Mouse (Mus musculus) forelimb bud, embryonic 11.5 days (tissue): ENCODE measurements around the gene Cmtm4.

Experiments
- DNase-seq: peaks from one replicate; pipeline ENCODE4 v3.0.0-alpha.2; 2012; ENCODE audit warnings: low read depth, low spot score

The Cmtm4 gene

GRCm38 (mm10) chr8:104395703-104396357 lies at the start of gene Cmtm4:
Gene Cmtm4, minus strand, starts transcription at chr8:104395807.
- peak; percentile 51 for DNase-seq

GRCm38 (mm10) chr8:104445248-104445647 lies 49.6 kb upstream of the Cmtm4 start:
- DNase-seq = no peak

GRCm38 (mm10) chr8:104443125-104443679 lies 47.6 kb upstream of the Cmtm4 start:
- DNase-seq = no peak

GRCm38 (mm10) chr8:104442299-104443124 lies 46.9 kb upstream of the Cmtm4 start, which contains the start of gene Dync1li2:
Gene Dync1li2, minus strand, starts transcription at chr8:104443047.
- DNase-seq = peak; percentile 87

GRCm38 (mm10) chr8:104441613-104442012 lies 46.0 kb upstream of the Cmtm4 start:
- no peak for DNase-seq

GRCm38 (mm10) chr8:104439461-104439860 lies 43.9 kb upstream of the Cmtm4 start:
- no peak for DNase-seq

GRCm38 (mm10) chr8:104437494-104438135 lies 42.0 kb upstream of the Cmtm4 start:
- DNase-seq = no peak

GRCm38 (mm10) chr8:104436591-104436990 lies 41.0 kb upstream of the Cmtm4 start:
- no peak for DNase-seq

GRCm38 (mm10) chr8:104436038-104436437 lies 40.4 kb upstream of the Cmtm4 start:
- DNase-seq = no peak

GRCm38 (mm10) chr8:104434826-104435354 lies 39.3 kb upstream of the Cmtm4 start:
- no peak for DNase-seq

GRCm38 (mm10) chr8:104434275-104434674 lies 38.7 kb upstream of the Cmtm4 start:
- DNase-seq = no peak

- no peak for DNase-seq
Measured at GRCm38 (mm10) chr8:104433191-104433842, 37.7 kb upstream of the Cmtm4 start.

GRCm38 (mm10) chr8:104432656-104433055 lies 37.0 kb upstream of the Cmtm4 start:
- DNase-seq = no peak

GRCm38 (mm10) chr8:104430230-104430629 lies 34.6 kb upstream of the Cmtm4 start:
- DNase-seq = no peak

- DNase-seq = no peak
Measured at GRCm38 (mm10) chr8:104427703-104428102, 32.1 kb upstream of the Cmtm4 start.

GRCm38 (mm10) chr8:104422313-104422712 lies 26.7 kb upstream of the Cmtm4 start:
- DNase-seq = no peak

GRCm38 (mm10) chr8:104416022-104416421 lies 20.4 kb upstream of the Cmtm4 start:
- DNase-seq = no peak

GRCm38 (mm10) chr8:104414204-104414603 lies 18.6 kb upstream of the Cmtm4 start:
- no peak for DNase-seq

- no peak for DNase-seq
Measured at GRCm38 (mm10) chr8:104413770-104414169, 18.2 kb upstream of the Cmtm4 start.

GRCm38 (mm10) chr8:104412805-104413532 lies 17.4 kb upstream of the Cmtm4 start:
- no peak for DNase-seq

GRCm38 (mm10) chr8:104411972-104412371 lies 16.4 kb upstream of the Cmtm4 start:
- no peak for DNase-seq
